Mouse (Mus musculus) MEL (cell line): ENCODE data around the gene D630003M21Rik.

Experiments used
- CTCF ChIP-seq, 3 experiments: IDR thresholded peaks in 2 of 3; conservative IDR thresholded peaks in 1 of 3; 2 replicates each; pipeline ENCODE4 v1.5.1; 2011 to 2012; ENCODE audit warnings: low read length in 3 of 3, low read depth in 2 of 3, mild to moderate bottlenecking in 2 of 3, improper control_type of control experiment in 1 of 3, inconsistent platforms in 1 of 3, mixed read lengths in 1 of 3, moderate library complexity in 1 of 3; ENCODE audit not compliant: control insufficient read depth in 1 of 3, insufficient read depth in 1 of 3, poor library complexity in 1 of 3, severe bottlenecking in 1 of 3
- GABPA ChIP-seq: IDR thresholded peaks from 2 replicates; pipeline ENCODE4 v1.6.1; 2012; ENCODE audit warnings: low read depth, mild to moderate bottlenecking, inconsistent platforms, low read length, improper control_type of control experiment, moderate library complexity
- HCFC1 ChIP-seq: IDR thresholded peaks from 2 replicates; pipeline ENCODE4 v1.6.1; 2012; ENCODE audit warnings: low read depth, mild to moderate bottlenecking, inconsistent platforms, low read length, improper control_type of control experiment, moderate library complexity
- MAFK ChIP-seq: IDR thresholded peaks from 2 replicates; pipeline ENCODE4 v1.6.1; 2011; ENCODE audit warnings: low read depth, mild to moderate bottlenecking, low read length, improper control_type of control experiment, borderline replicate concordance
- MAX ChIP-seq: IDR thresholded peaks from 2 replicates; pipeline ENCODE4 v1.6.1; 2011; ENCODE audit warnings: low read length, improper control_type of control experiment
- MYC ChIP-seq: IDR thresholded peaks from 2 replicates; pipeline ENCODE4 v1.6.1; 2011; ENCODE audit warnings: low read depth, mild to moderate bottlenecking, low read length, improper control_type of control experiment, moderate library complexity
- POLR2A ChIP-seq, 2 experiments: IDR thresholded peaks; 2 replicates each; pipeline ENCODE4 v1.6.1; 2011 to 2012; ENCODE audit warnings: low read length in 2 of 2, mild to moderate bottlenecking in 2 of 2, control low read depth in 1 of 2, improper control_type of control experiment in 1 of 2, low read depth in 1 of 2, moderate library complexity in 1 of 2; ENCODE audit not compliant: control insufficient read depth in 1 of 2, insufficient read depth in 1 of 2, poor library complexity in 1 of 2
- SIN3A ChIP-seq: IDR thresholded peaks from 2 replicates; pipeline ENCODE4 v1.6.1; 2012; ENCODE audit warnings: low read length, improper control_type of control experiment, inconsistent platforms
- TCF12 ChIP-seq: IDR thresholded peaks from 2 replicates; pipeline ENCODE4 v1.6.1; 2014; ENCODE audit warnings: low read depth, mild to moderate bottlenecking, inconsistent platforms, low read length, improper control_type of control experiment, moderate library complexity
- USF2 ChIP-seq, 2 experiments: IDR thresholded peaks; 2 replicates each; pipeline ENCODE4 v1.6.1; 2011 to 2012; ENCODE audit warnings: improper control_type of control experiment in 2 of 2, low read length in 2 of 2, borderline replicate concordance in 1 of 2, inconsistent platforms in 1 of 2, low read depth in 1 of 2, mild to moderate bottlenecking in 1 of 2; ENCODE audit not compliant: insufficient read depth in 1 of 2

- TF ChIP-seq TCF12 (no peak), USF2 (IDR thresholded peaks at IDR 0.05; ENCODE audit: borderline replicate concordance in 1 of 2, insufficient read depth in 1 of 2, low read depth in 1 of 2, low read length in 2 of 2) (no peak), CTCF (IDR thresholded peaks at IDR 0.05 in 2 of 3, conservative IDR thresholded peaks at IDR 0.05 in 1 of 3; ENCODE audit: control insufficient read depth in 1 of 3, insufficient read depth in 1 of 3, low read depth in 2 of 3, low read length in 3 of 3, poor library complexity in 1 of 3, severe bottlenecking in 1 of 3) (no peak), SIN3A (no peak), MAFK (no peak), POLR2A (IDR thresholded peaks at IDR 0.05; ENCODE audit: control insufficient read depth in 1 of 2, insufficient read depth in 1 of 2, low read depth in 1 of 2, low read length in 2 of 2, poor library complexity in 1 of 2) (no peak), MAX (no peak), MYC (no peak), GABPA (no peak), HCFC1 (no peak)
These were observed 24.8 kb upstream of the D630003M21Rik start for GRCm38 (mm10) chr2:158253806-158254205.
